Mouse (Mus musculus) embryonic facial prominence, embryonic 11.5 days (tissue): ENCODE results near the gene Comp. TPM values are rescaled to one million over a fixed set of nuclear protein-coding genes. Genes with fewer than 3 reads are reported as not detected.

Experiments used
- ATAC-seq: fragments of 200-750 bp; cut with Nextera tagmentation; replicated peaks from 2 replicates; pipeline ENCODE4 v1.8.0; 2017; ENCODE audit warnings: low read depth; ENCODE audit not compliant: insufficient number of reproducible peaks, low FRiP score, low TSS enrichment
- DNase-seq: peaks from one replicate; pipeline ENCODE4 v3.0.0-alpha.2; 2015; ENCODE audit warnings: low spot score
- H3K27ac ChIP-seq: fragments of 300-500 bp; sonication (generic); replicated peaks from 2 replicates; pipeline ENCODE4 v1.5.1; 2014; ENCODE audit warnings: mild to moderate bottlenecking, low read depth, low read length, control low read depth
- H3K27me3 ChIP-seq: fragments of 300-500 bp; sonication (generic); 2 replicates; pipeline ENCODE4 v1.6.1; 2014; ENCODE audit warnings: mild to moderate bottlenecking, low read length, moderate library complexity, mixed read lengths; ENCODE audit not compliant: control insufficient read depth, insufficient read depth
- H3K36me3 ChIP-seq: fragments of 300-500 bp; sonication (generic); replicated peaks from 2 replicates; pipeline ENCODE4 v1.6.1; 2014; ENCODE audit warnings: low read depth, mild to moderate bottlenecking, low read length, moderate library complexity, mixed read lengths; ENCODE audit not compliant: control insufficient read depth, insufficient read depth
- H3K4me1 ChIP-seq: fragments of 300-500 bp; sonication (generic); 2 replicates; pipeline ENCODE4 v1.6.1; 2014; ENCODE audit warnings: low read length, mixed read lengths; ENCODE audit not compliant: control insufficient read depth, insufficient read depth
- H3K4me2 ChIP-seq: fragments of 300-500 bp; sonication (generic); 2 replicates; pipeline ENCODE4 v1.6.1; 2014; ENCODE audit warnings: low read depth, mild to moderate bottlenecking, control low read depth, low read length, moderate library complexity
- H3K4me3 ChIP-seq: fragments of 300-500 bp; sonication (generic); 2 replicates; pipeline ENCODE4 v1.5.1; 2014; ENCODE audit warnings: low read depth, low read length, control low read depth
- H3K9ac ChIP-seq: fragments of 300-500 bp; sonication (generic); replicated peaks from 2 replicates; pipeline ENCODE4 v1.6.1; 2014; ENCODE audit warnings: mild to moderate bottlenecking, control low read depth, low read length
- H3K9me3 ChIP-seq: fragments of 300-500 bp; sonication (generic); replicated peaks from 2 replicates; pipeline ENCODE4 v1.6.1; 2016; ENCODE audit warnings: mild to moderate bottlenecking, low read length, inconsistent platforms, mixed read lengths; ENCODE audit not compliant: control insufficient read depth
- WGBS: fragments of 180-500 bp; shearing (Covaris S2); extraction: QIAGEN DNeasy Blood & Tissue Kit; methylation state at CpG from one replicate; pipeline ENCODE4 v1.1.7; 2014; 5-methylcytosine and 5-hydroxymethylcytosine counted together
- polyA plus RNA-seq: library from polyadenylated mRNA; unstranded; fragments of >200 nt; fragmentation: Nextera tagmentation; extraction: Ambion mirVana; gene quantifications from 2 replicates; pipeline ENCODE4 v1.2.1, GENCODE M21; 2014

The Comp gene
- polyA plus RNA-seq, 1 experiment from 2014 or later: 0.17 TPM

DNA sequence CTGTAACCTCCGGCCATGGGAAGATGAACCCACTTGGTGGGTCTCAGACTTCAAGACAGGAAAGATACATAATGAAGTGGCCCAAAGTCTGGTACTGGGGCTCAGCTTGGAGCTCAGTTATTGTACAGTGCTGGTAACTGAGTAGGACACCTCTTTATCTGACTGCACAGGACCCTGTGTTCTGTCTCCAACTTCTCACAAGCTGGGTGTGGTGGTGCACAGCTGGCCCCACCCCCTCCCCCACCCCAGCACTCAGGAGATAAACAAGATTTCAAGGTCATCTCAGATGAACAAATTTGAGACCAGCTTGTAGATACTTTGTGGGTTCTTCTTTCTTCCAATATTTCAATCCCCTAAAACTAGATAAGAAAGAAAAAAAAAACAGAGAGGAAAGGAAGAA is 17.2 kb upstream of the Comp start:
- no peaks in the 10 kb centered on the region for H3K36me3 ChIP-seq
- no peaks in the 10 kb centered on the region for H3K27me3 ChIP-seq
- H3K27ac ChIP-seq: no peak overlapping the region
- H3K4me3 ChIP-seq: no peak overlapping the region
- DNase-seq: no peak
- no peak for ATAC-seq
- 82% methylated on average over 1 of the region's 1 CpGs for WGBS
- H3K9me3 ChIP-seq: no peaks in the 10 kb centered on the region
- peaks cover 8% of the 10 kb centered on the region for H3K4me1 ChIP-seq
- no peak overlapping the region for H3K4me2 ChIP-seq
- no peak overlapping the region for H3K9ac ChIP-seq

DNA sequence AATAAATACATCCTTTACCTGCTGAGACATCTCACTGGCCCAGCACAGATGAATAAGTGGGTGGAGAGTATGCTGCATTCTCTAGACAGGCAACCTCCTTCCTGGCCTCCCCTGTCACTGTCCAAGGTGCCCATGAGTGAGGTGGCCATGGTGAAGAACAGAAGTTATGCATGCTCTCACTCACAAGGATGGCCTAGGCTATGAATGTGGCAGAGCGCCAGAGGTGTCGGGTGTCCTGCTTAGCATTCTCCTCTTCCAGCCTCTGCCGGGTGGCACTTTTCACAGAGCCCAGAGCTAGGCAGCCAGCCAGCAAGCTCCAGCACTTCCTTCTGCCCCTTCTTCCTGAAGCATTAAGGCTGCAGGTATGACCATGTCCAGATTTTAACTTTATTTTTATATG is 13.9 kb upstream of the Comp start:
- no peaks in the 10 kb centered on the region; the same call in 1 of the 2 replicates for H3K4me1 ChIP-seq
- no peaks in the 10 kb centered on the region for H3K27me3 ChIP-seq
- peak; percentile 22 for DNase-seq
- H3K4me2 ChIP-seq: no peak overlapping the region
- no peak for ATAC-seq
- H3K9me3 ChIP-seq: no peaks in the 10 kb centered on the region
- H3K4me3 ChIP-seq: no peak overlapping the region
- 48% methylated on average over 3 of the region's 3 CpGs for WGBS
- H3K9ac ChIP-seq: no peak overlapping the region
- H3K27ac ChIP-seq: no peak overlapping the region
- H3K36me3 ChIP-seq: no peaks in the 10 kb centered on the region

DNA sequence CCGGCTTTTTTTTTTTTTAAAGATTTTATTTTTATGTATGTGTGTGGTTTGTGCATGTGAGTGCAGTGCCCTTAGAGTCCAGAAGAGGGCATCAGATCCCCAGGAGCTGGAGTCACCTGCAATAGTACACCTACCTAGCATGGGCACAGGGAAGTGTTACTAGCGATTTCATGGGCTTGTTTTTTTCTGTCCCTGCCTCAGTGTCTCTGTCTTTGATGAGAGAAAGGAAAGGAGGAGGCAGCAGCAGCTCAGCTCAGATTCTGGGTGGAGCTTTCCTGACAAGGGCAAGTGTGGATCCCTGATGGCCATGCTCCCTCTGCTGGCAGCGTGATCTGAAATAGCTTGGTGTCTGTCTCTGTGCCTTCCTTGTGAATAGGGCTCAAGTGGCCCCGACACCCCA is 12.6 kb upstream of the Comp start:
- Histone ChIP-seq H3K9ac (no peak overlapping the region), H3K4me1 (no peaks in the 10 kb centered on the region; the same call in 1 of the 2 replicates), H3K4me2 (no peak overlapping the region), H3K9me3 (no peaks in the 10 kb centered on the region), H3K36me3 (no peaks in the 10 kb centered on the region), H3K4me3 (no peak overlapping the region), H3K27me3 (no peaks in the 10 kb centered on the region), H3K27ac (no peak overlapping the region)
- no peak for ATAC-seq
- 56% methylated on average over 4 of the region's 4 CpGs for WGBS
- DNase-seq: peak; percentile 36

DNA sequence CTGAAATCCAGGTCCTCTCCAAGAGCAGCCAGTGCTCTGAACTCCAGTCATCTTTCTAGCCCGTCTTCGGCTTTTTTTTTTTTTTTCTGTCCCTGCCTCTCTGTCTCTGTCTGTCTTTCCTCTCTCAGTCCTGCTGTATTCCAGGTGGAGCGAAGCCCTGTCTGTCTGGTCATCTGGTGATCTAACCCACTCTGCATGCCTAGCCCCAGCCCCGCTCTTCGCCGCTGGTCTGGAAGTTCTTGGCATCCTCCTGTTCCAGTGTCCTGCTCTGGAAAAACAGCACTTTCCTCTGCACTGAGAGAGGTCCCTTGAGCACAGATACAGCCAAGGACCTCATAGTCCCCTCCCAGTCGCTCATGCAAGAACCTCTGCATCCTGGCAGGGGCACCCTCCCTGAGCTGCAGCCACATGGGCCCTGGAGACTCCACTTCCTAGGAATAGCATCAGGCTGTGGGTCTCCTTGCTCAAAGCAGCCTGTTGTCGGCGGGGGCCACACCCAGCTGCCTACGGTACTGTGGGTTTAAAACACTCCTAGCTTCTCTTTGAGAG is 11.8 kb upstream of the Comp start:
- H3K27ac ChIP-seq: no peak overlapping the region
- H3K4me3 ChIP-seq: no peak overlapping the region
- WGBS: 81% methylated on average over 10 of the region's 10 CpGs
- H3K9ac ChIP-seq: no peak overlapping the region
- H3K4me1 ChIP-seq: no peaks in the 10 kb centered on the region; the same call in 1 of the 2 replicates
- H3K27me3 ChIP-seq: no peaks in the 10 kb centered on the region
- DNase-seq: no peak
- H3K9me3 ChIP-seq: no peaks in the 10 kb centered on the region
- ATAC-seq: no peak
- H3K36me3 ChIP-seq: no peaks in the 10 kb centered on the region
- H3K4me2 ChIP-seq: no peak overlapping the region

DNA sequence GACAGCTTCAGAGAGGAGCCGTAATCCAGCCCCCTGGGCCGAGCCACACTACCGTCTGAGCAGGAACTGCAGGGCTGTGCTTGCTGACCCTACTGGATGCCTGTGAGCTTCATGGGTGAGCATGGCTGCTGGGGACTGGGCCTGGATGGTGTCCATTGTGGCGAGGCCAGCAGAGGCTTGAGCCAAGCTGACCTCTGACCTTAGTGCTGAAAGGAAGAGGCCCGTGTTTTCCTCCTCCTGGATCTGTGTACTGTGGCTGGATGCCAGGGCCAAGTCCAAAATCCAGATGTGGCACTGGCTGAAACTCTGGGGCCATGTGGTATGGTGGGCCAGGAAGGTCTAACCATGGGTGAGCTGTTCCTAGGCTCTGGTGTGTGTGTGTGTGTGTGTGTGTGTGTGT is 9.3 kb upstream of the Comp start:
- H3K4me3 ChIP-seq: no peak overlapping the region
- no peak overlapping the region for H3K27ac ChIP-seq
- DNase-seq (no peak), ATAC-seq (no peak; the same call in 1 of the 2 replicates)
- H3K4me1 ChIP-seq: no peaks in the 10 kb centered on the region; the same call in 1 of the 2 replicates
- H3K36me3 ChIP-seq: no peaks in the 10 kb centered on the region
- no peaks in the 10 kb centered on the region for H3K9me3 ChIP-seq
- WGBS: 24% methylated on average over 5 of the region's 5 CpGs
- H3K9ac ChIP-seq: no peak overlapping the region
- H3K27me3 ChIP-seq: no peaks in the 10 kb centered on the region
- H3K4me2 ChIP-seq: no peak overlapping the region

DNA sequence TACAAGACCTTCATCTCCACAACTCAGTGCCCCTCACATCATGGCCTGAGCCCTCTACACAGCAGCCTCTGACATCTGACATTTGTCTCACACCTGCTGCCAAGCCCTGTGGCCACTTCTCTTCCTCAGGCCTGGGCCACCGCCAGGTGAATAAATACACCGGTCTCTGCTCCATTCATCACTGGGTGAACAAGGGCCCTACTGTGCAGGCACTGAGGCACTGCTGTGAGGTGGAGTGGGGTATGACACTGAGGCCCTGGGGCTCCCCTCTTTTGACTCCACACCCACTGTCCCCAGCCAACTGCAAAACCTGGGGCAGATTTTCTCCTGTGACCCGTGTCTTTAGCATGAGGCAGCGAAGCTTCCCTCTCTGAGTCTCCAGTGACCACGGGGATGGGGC is 6.8 kb upstream of the Comp start:
- ATAC-seq (no peak), DNase-seq (no peak)
- no peak overlapping the region for H3K9ac ChIP-seq
- no peak overlapping the region for H3K4me3 ChIP-seq
- 58% methylated on average over 5 of the region's 5 CpGs for WGBS
- H3K27ac ChIP-seq: no peak overlapping the region
- H3K36me3 ChIP-seq: no peaks in the 10 kb centered on the region
- H3K4me2 ChIP-seq: no peak overlapping the region
- H3K27me3 ChIP-seq: 0 out of 2 replicates have a peak, but pooled peaks cover under 1% of the 10 kb centered on the region
- H3K9me3 ChIP-seq: no peaks in the 10 kb centered on the region
- H3K4me1 ChIP-seq: no peaks in the 10 kb centered on the region; the same call in 1 of the 2 replicates

DNA sequence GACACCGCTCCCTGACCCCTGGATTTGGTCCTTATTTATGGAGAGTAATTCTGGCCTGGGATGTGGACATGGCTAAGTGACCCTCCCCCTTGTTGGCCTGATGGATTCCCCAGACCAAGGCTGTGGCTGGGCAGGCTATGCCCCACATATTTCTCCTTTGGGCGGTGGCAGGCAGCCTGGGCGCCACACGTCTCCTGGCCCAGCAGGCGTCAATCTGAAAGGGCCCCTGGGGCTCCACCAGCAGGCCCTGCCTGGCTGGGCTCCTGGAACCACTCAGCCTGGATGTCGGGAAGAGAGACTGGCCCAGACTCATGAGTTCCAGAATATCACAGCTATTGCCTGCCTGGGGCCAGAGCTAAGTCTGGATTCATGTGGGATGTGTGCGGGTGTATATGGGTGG is 2.9 kb upstream of the Comp start:
- Histone ChIP-seq H3K9ac (no peak overlapping the region), H3K4me1 (peaks cover 6% of the 10 kb centered on the region), H3K4me3 (no peak overlapping the region), H3K27me3 (peaks cover 38% of the 10 kb centered on the region), H3K4me2 (no peak overlapping the region), H3K36me3 (no peaks in the 10 kb centered on the region), H3K27ac (no peak overlapping the region), H3K9me3 (no peaks in the 10 kb centered on the region)
- ATAC-seq (no peak), DNase-seq (no peak)
- WGBS: 74% methylated on average over 7 of the region's 7 CpGs

DNA sequence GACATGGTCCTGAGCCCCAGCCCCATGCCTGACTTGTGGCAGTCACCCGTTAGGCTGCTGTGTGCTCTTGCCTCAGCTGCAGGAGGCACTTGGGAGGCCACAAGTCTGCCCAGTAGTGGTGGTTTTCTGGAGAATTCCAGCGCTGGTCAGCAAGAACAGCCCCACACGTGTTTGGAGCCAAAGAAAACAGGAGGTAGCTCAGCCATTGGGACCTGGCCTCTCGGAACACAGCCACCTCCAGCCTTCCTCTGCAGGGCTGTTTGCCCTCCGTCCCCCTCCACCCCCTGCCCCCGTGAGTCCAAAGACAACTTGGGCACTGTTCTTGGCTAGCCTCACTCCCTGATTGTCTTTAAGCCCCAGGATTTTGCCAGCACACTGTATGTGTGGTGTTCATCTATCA is 1.4 kb upstream of the Comp start:
- no peak for DNase-seq
- Histone ChIP-seq H3K27ac (no peak overlapping the region), H3K4me2 (no peak overlapping the region), H3K36me3 (no peaks in the 10 kb centered on the region), H3K27me3 (peaks cover 53% of the 10 kb centered on the region), H3K4me1 (peaks cover 6% of the 10 kb centered on the region), H3K9ac (no peak overlapping the region), H3K9me3 (no peaks in the 10 kb centered on the region), H3K4me3 (no peak overlapping the region)
- 32% methylated on average over 6 of the region's 6 CpGs for WGBS
- ATAC-seq: no peak
